Mouse (Mus musculus): ENCODE data around the gene Abt1. TPM values are rescaled to one million over a fixed set of nuclear protein-coding genes. Genes with fewer than 3 reads are reported as not detected.

Abt1 gene
- polyA plus RNA-seq, 2 experiments = 9.9 to 12.2 TPM

- Histone ChIP-seq H3K4me3 (replicated peaks; ENCODE audit: low read length) (peak overlapping the region; percentile 54), H3K36me3 (ENCODE audit: control insufficient read depth, insufficient read depth, low read length) (no peaks in the 10 kb centered on the region), H3K27ac (replicated peaks; ENCODE audit: low read depth, low read length) (peak overlapping the region; percentile 95), H3K9me3 (ENCODE audit: control insufficient read depth, low read length) (no peaks in the 10 kb centered on the region), H3K4me2 (replicated peaks; ENCODE audit: low read depth, low read length, severe bottlenecking) (peak overlapping the region; percentile 63), H3K4me1 (ENCODE audit: control insufficient read depth, insufficient read depth, low read length) (peaks cover 11% of the 10 kb centered on the region), H3K27me3 (ENCODE audit: control insufficient read depth, insufficient read depth, low read length) (no peaks in the 10 kb centered on the region), H3K9ac (ENCODE audit: low read depth, low read length, severe bottlenecking) (peak overlapping the region; percentile 72)
- WGBS = under 1% methylated on average over 15 of the region's 15 CpGs
- DNase-seq (ENCODE audit: low spot score) = peak; percentile 93
- peak; percentile 74 for ATAC-seq (ENCODE audit: low FRiP score, low read depth)
- TF ChIP-seq POLR2A (IDR thresholded peaks at IDR 0.05; ENCODE audit: borderline replicate concordance, extremely low read depth, insufficient read depth, insufficient read length) = no peak
These were observed 7.7 kb upstream of the Abt1 start for GRCm38 (mm10) chr13:23431351-23431771.

DNA sequence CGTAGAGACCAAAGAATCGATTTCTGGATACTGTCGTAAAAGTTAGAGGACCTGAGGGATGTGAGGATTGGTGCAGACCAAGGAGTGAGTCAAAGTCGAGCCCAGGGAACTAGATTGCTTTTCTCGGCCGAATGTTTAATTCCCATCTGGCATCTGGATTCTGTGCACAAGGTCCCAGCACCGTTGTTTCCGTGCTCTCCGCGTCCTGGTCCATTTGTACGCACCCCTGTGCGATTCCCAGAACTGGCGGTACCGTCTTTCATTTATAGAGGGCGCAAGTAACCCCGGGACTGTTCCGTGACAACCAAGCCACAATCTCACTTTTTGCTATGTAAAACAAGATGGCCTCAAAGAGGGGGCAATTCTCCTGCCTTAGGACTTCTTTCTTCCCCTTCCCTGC lies 7.1 kb upstream of the Abt1 start:
- Histone ChIP-seq H3K27ac (replicated peaks; ENCODE audit: low read depth, low read length) (peak overlapping the region; percentile 95), H3K9me3 (ENCODE audit: control insufficient read depth, low read length) (no peaks in the 10 kb centered on the region), H3K36me3 (ENCODE audit: control insufficient read depth, insufficient read depth, low read length) (no peaks in the 10 kb centered on the region), H3K4me1 (ENCODE audit: control insufficient read depth, insufficient read depth, low read length) (peaks cover 11% of the 10 kb centered on the region), H3K4me2 (replicated peaks; ENCODE audit: low read depth, low read length, severe bottlenecking) (peak overlapping the region; percentile 63), H3K4me3 (replicated peaks; ENCODE audit: low read length) (peak overlapping the region; percentile 54), H3K9ac (ENCODE audit: low read depth, low read length, severe bottlenecking) (peak overlapping the region; percentile 72), H3K27me3 (ENCODE audit: control insufficient read depth, insufficient read depth, low read length) (no peaks in the 10 kb centered on the region)
- ATAC-seq (ENCODE audit: low FRiP score, low read depth) (peak; percentile 63), DNase-seq (ENCODE audit: low spot score) (peak; percentile 81)
- 2% methylated on average over 17 of the region's 17 CpGs for WGBS
- peak; percentile 72; the same call in 1 of the 2 replicates for TF ChIP-seq POLR2A (IDR thresholded peaks at IDR 0.05; ENCODE audit: borderline replicate concordance, extremely low read depth, insufficient read depth, insufficient read length)

- Histone ChIP-seq H3K4me1 (ENCODE audit: control insufficient read depth, insufficient read depth, low read length) (peaks cover 11% of the 10 kb centered on the region), H3K4me2 (replicated peaks; ENCODE audit: low read depth, low read length, severe bottlenecking) (peak overlapping the region; percentile 63), H3K27ac (replicated peaks; ENCODE audit: low read depth, low read length) (peak overlapping the region; percentile 95), H3K4me3 (replicated peaks; ENCODE audit: low read length) (peak overlapping the region; percentile 54), H3K9ac (ENCODE audit: low read depth, low read length, severe bottlenecking) (peak overlapping the region; percentile 72), H3K36me3 (ENCODE audit: control insufficient read depth, insufficient read depth, low read length) (no peaks in the 10 kb centered on the region), H3K9me3 (ENCODE audit: control insufficient read depth, low read length) (no peaks in the 10 kb centered on the region), H3K27me3 (ENCODE audit: control insufficient read depth, insufficient read depth, low read length) (no peaks in the 10 kb centered on the region)
- WGBS = 33% methylated on average over 10 of the region's 10 CpGs
- TF ChIP-seq POLR2A (IDR thresholded peaks at IDR 0.05; ENCODE audit: borderline replicate concordance, extremely low read depth, insufficient read depth, insufficient read length) = no peak
- ATAC-seq (ENCODE audit: low FRiP score, low read depth) (no peak), DNase-seq (ENCODE audit: low spot score) (no peak)
These were observed 6.2 kb upstream of the Abt1 start for GRCm38 (mm10) chr13:23429771-23430380.

- Histone ChIP-seq H3K4me3 (replicated peaks; ENCODE audit: low read length) (no peak overlapping the region), H3K9me3 (ENCODE audit: control insufficient read depth, low read length) (no peaks in the 10 kb centered on the region), H3K36me3 (ENCODE audit: control insufficient read depth, insufficient read depth, low read length) (no peaks in the 10 kb centered on the region), H3K27me3 (ENCODE audit: control insufficient read depth, insufficient read depth, low read length) (no peaks in the 10 kb centered on the region), H3K9ac (ENCODE audit: low read depth, low read length, severe bottlenecking) (no peak overlapping the region), H3K27ac (replicated peaks; ENCODE audit: low read depth, low read length) (no peak overlapping the region), H3K4me1 (ENCODE audit: control insufficient read depth, insufficient read depth, low read length) (peaks cover 11% of the 10 kb centered on the region), H3K4me2 (replicated peaks; ENCODE audit: low read depth, low read length, severe bottlenecking) (no peak overlapping the region)
- TF ChIP-seq POLR2A (IDR thresholded peaks at IDR 0.05; ENCODE audit: borderline replicate concordance, extremely low read depth, insufficient read depth, insufficient read length) = no peak
- WGBS = 58% methylated on average over 16 of the region's 16 CpGs
- DNase-seq (ENCODE audit: low spot score) (no peak), ATAC-seq (ENCODE audit: low FRiP score, low read depth) (no peak)
These were observed 4.7 kb upstream of the Abt1 start for GRCm38 (mm10) chr13:23428166-23428993.

DNA sequence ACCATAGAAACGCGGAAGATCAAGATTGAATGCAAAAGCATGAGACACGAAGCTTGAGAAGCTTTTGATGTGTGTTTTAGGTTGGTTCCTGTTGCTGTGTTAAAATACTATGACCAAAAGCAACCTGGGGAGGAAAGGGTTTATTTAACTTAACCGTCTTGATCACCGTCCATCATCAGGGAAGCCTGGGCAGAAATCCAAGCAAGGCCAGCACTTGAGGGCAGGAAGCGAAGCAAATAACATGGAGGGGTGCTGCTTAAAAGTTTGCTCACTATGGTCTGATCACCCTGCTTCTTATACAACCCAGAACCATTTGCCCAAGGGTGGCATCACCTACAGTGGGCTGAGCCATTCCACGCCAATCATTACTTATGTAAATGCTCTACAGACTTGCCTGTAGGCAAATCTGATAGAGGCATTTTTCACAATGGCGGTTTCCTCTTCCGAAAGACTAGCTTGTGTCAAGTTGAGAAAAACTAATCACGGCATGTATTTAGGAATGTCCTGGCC lies 3.8 kb upstream of the Abt1 start:
- no peak overlapping the region for H3K4me2 ChIP-seq (replicated peaks; ENCODE audit: low read depth, low read length, severe bottlenecking)
- no peaks in the 10 kb centered on the region for H3K9me3 ChIP-seq (ENCODE audit: control insufficient read depth, low read length)
- H3K9ac ChIP-seq (ENCODE audit: low read depth, low read length, severe bottlenecking) = no peak overlapping the region
- no peak overlapping the region for H3K4me3 ChIP-seq (replicated peaks; ENCODE audit: low read length)
- no peak for TF ChIP-seq POLR2A (IDR thresholded peaks at IDR 0.05; ENCODE audit: borderline replicate concordance, extremely low read depth, insufficient read depth, insufficient read length)
- no peak for DNase-seq (ENCODE audit: low spot score)
- peaks cover 1% of the 10 kb centered on the region; the same call in 1 of the 2 replicates for H3K36me3 ChIP-seq (ENCODE audit: control insufficient read depth, insufficient read depth, low read length)
- WGBS = 62% methylated on average over 10 of the region's 10 CpGs
- H3K27me3 ChIP-seq (ENCODE audit: control insufficient read depth, insufficient read depth, low read length) = no peaks in the 10 kb centered on the region
- ATAC-seq (ENCODE audit: low FRiP score, low read depth) = no peak
- H3K4me1 ChIP-seq (ENCODE audit: control insufficient read depth, insufficient read depth, low read length) = peaks cover 18% of the 10 kb centered on the region
- H3K27ac ChIP-seq (replicated peaks; ENCODE audit: low read depth, low read length) = no peak overlapping the region
